Mouse (Mus musculus) CH12.LX (cell line): ENCODE measurements at regions not wholly inside any gene's neighbourhood (a gene's known extent, or its start where the extent isn't known, plus 50 kb on each side); places are given as distances from the start of the nearest gene placed in this dataset.

Experiments
- DNase-seq: peaks from one replicate; pipeline ENCODE4 v3.0.0-alpha.2; 2013; ENCODE audit errors: extremely low read depth
- H3K27ac ChIP-seq: 2 replicates; pipeline ENCODE4 v1.5.1; 2012; ENCODE audit warnings: low read depth, mild to moderate bottlenecking, control low read depth, moderate library complexity; ENCODE audit not compliant: insufficient read depth
- H3K27me3 ChIP-seq: replicated peaks from 2 replicates; pipeline ENCODE3; 2012; ENCODE audit warnings: inconsistent platforms
- H3K36me3 ChIP-seq, 2 experiments: replicated peaks in 1 of 2; 2 replicates each; pipeline versions ENCODE3 to v1.6.1; 2012; ENCODE audit warnings: inconsistent platforms in 1 of 2, low read length in 1 of 2, mild to moderate bottlenecking in 1 of 2, mixed read lengths in 1 of 2, moderate library complexity in 1 of 2; ENCODE audit not compliant: control insufficient read depth in 1 of 2, insufficient read depth in 1 of 2
- H3K4me1 ChIP-seq, 2 experiments: 2 replicates each; pipeline ENCODE4 v1.6.1; 2012; ENCODE audit warnings: inconsistent platforms in 1 of 2, moderate library complexity in 1 of 2; ENCODE audit not compliant: insufficient read depth in 2 of 2, control insufficient read depth in 1 of 2
- H3K4me2 ChIP-seq: 2 replicates; pipeline ENCODE4 v1.6.1; 2012; ENCODE audit warnings: low read depth, mild to moderate bottlenecking, control low read depth; ENCODE audit not compliant: poor library complexity, insufficient read depth, severe bottlenecking
- H3K4me3 ChIP-seq, 3 experiments: fragments of 150-350 bp in 1 of 3; sonication (generic) in 1 of 3; replicated peaks in 1 of 3; 2 replicates each; pipeline versions ENCODE3 to v1.5.1; 2011 to 2012; ENCODE audit warnings: low read depth in 2 of 3, low read length in 2 of 3, mild to moderate bottlenecking in 2 of 3, moderate library complexity in 2 of 3, control low read depth in 1 of 3, improper control_type of control experiment in 1 of 3, inconsistent platforms in 1 of 3, mixed read lengths in 1 of 3; ENCODE audit not compliant: poor library complexity in 1 of 3
- H3K79me2 ChIP-seq: replicated peaks from 2 replicates; pipeline ENCODE4 v1.6.1; 2012; ENCODE audit warnings: mild to moderate bottlenecking, moderate library complexity; ENCODE audit not compliant: control insufficient read depth, poor library complexity, insufficient read depth, severe bottlenecking; ENCODE audit errors: extremely low read depth
- H3K9ac ChIP-seq: 2 replicates; pipeline ENCODE4 v1.6.1; 2012; ENCODE audit warnings: low read depth, mild to moderate bottlenecking, control low read depth, moderate library complexity; ENCODE audit not compliant: insufficient read depth
- H3K9me3 ChIP-seq: replicated peaks from 2 replicates; pipeline ENCODE3; 2012; ENCODE audit warnings: low read length, inconsistent platforms, mixed read lengths
- BHLHE40 ChIP-seq: IDR thresholded peaks from 2 replicates; pipeline ENCODE4 v1.6.1; 2011; ENCODE audit warnings: mild to moderate bottlenecking, low read depth, low read length, improper control_type of control experiment
- CTCF ChIP-seq, 2 experiments: IDR thresholded peaks in 1 of 2; conservative IDR thresholded peaks in 1 of 2; 2 replicates each; pipeline ENCODE4 v1.5.1; 2011 to 2012; ENCODE audit warnings: low read depth in 2 of 2, low read length in 2 of 2, improper control_type of control experiment in 1 of 2, inconsistent platforms in 1 of 2, mild to moderate bottlenecking in 1 of 2, moderate library complexity in 1 of 2
- EP300 ChIP-seq: IDR thresholded peaks from 2 replicates; pipeline ENCODE4 v1.6.1; 2011; ENCODE audit warnings: low read length, improper control_type of control experiment
- ETS1 ChIP-seq: conservative IDR thresholded peaks from 2 replicates; pipeline ENCODE4 v1.6.1; 2012; ENCODE audit warnings: low read depth, mild to moderate bottlenecking, inconsistent platforms, low read length, improper control_type of control experiment, moderate library complexity
- GABPA ChIP-seq: IDR thresholded peaks from 2 replicates; pipeline ENCODE4 v1.6.1; 2012; ENCODE audit warnings: low read depth, low read length, improper control_type of control experiment, inconsistent platforms; ENCODE audit not compliant: insufficient replicate concordance
- HCFC1 ChIP-seq: IDR thresholded peaks from 2 replicates; pipeline ENCODE4 v1.6.1; 2012; ENCODE audit warnings: low read depth, mild to moderate bottlenecking, inconsistent platforms, low read length, improper control_type of control experiment
- IRF4 ChIP-seq: IDR thresholded peaks from 2 replicates; pipeline ENCODE4 v1.6.1; 2014; ENCODE audit warnings: low read depth, mild to moderate bottlenecking, inconsistent platforms, low read length, improper control_type of control experiment
- JUND ChIP-seq: conservative IDR thresholded peaks from 2 replicates; pipeline ENCODE4 v1.6.1; 2011; ENCODE audit warnings: low read depth, low read length, improper control_type of control experiment
- MAX ChIP-seq: IDR thresholded peaks from 2 replicates; pipeline ENCODE4 v1.6.1; 2011; ENCODE audit warnings: low read length, improper control_type of control experiment
- MEF2A ChIP-seq: IDR thresholded peaks from 2 replicates; pipeline ENCODE4 v1.6.1; 2014; ENCODE audit warnings: low read depth, mild to moderate bottlenecking, inconsistent platforms, low read length, improper control_type of control experiment, borderline replicate concordance
- MYC ChIP-seq: IDR thresholded peaks from 2 replicates; pipeline ENCODE4 v1.6.1; 2011; ENCODE audit warnings: low read depth, mild to moderate bottlenecking, improper control_type of control experiment, low read length
- NELFE ChIP-seq: IDR thresholded peaks from 2 replicates; pipeline ENCODE4 v1.6.1; 2011; ENCODE audit warnings: low read depth, low read length, improper control_type of control experiment
- NRF1 ChIP-seq: IDR thresholded peaks from 2 replicates; pipeline ENCODE4 v1.6.1; 2014; ENCODE audit warnings: low read depth, mild to moderate bottlenecking, inconsistent platforms, low read length, improper control_type of control experiment, moderate library complexity
- POLR2A ChIP-seq: IDR thresholded peaks from 2 replicates; pipeline ENCODE4 v1.6.1; 2011; ENCODE audit warnings: low read depth, mild to moderate bottlenecking, improper control_type of control experiment, low read length
- SMC3 ChIP-seq: IDR thresholded peaks from 2 replicates; pipeline ENCODE4 v1.6.1; 2011; ENCODE audit warnings: low read depth, low read length, improper control_type of control experiment
- TCF12 ChIP-seq: IDR thresholded peaks from 2 replicates; pipeline ENCODE4 v1.6.1; 2014; ENCODE audit warnings: low read depth, mild to moderate bottlenecking, inconsistent platforms, low read length, improper control_type of control experiment
- UBTF ChIP-seq: IDR thresholded peaks from 2 replicates; pipeline ENCODE4 v1.6.1; 2012; ENCODE audit warnings: low read depth, mild to moderate bottlenecking, inconsistent platforms, low read length, improper control_type of control experiment, moderate library complexity
- USF2 ChIP-seq: conservative IDR thresholded peaks from 2 replicates; pipeline ENCODE4 v1.6.1; 2011; ENCODE audit warnings: low read depth, low read length, improper control_type of control experiment
- ZKSCAN1 ChIP-seq: IDR thresholded peaks from 2 replicates; pipeline ENCODE4 v1.6.1; 2012; ENCODE audit warnings: low read depth, inconsistent platforms, low read length, improper control_type of control experiment, borderline replicate concordance
- ZMIZ1 ChIP-seq: IDR thresholded peaks from 2 replicates; pipeline ENCODE4 v1.6.1; 2012; ENCODE audit warnings: low read depth, mild to moderate bottlenecking, inconsistent platforms, low read length, improper control_type of control experiment
- ZNF384 ChIP-seq: IDR thresholded peaks from 2 replicates; pipeline ENCODE4 v1.6.1; 2012; ENCODE audit warnings: low read depth, low read length, improper control_type of control experiment, inconsistent platforms
- dilution Hi-C: fragments of 300-500 bp; cut with MboI; formaldehyde crosslinking; loops from 2 replicates; pipeline ENCODE4 v1.14.3; 2020; ENCODE audit warnings: low sequenced_read_pairs; ENCODE audit not compliant: extremely low pct_unique_long_range_greater_than_20kb, extremely low pct_ligation_motif_present
- in situ Hi-C: fragments of 300-500 bp; cut with MboI; formaldehyde crosslinking; loops from 3 replicates; pipeline ENCODE4 v1.14.3; 2019; ENCODE audit warnings: low sequenced_read_pairs, low pct_ligation_motif_present, low pct_unique_long_range_greater_than_20kb, mixed read lengths

GRCm38 (mm10) chr4:150774289-150774914, 79.3 kb upstream of the Errfi1 start:
- H3K27me3 ChIP-seq: no peaks in the 10 kb centered on the region
- no peak overlapping the region for H3K9ac ChIP-seq
- H3K27ac ChIP-seq: no peak overlapping the region
- dilution Hi-C loops (no loop called here), in situ Hi-C loops (no loop called here)
- H3K4me1 ChIP-seq: peaks cover 0 to 7% of the 10 kb centered on the region in 2 experiments; a peak in 2 of 4 replicates
- TF ChIP-seq ZKSCAN1 (no peak), IRF4 (no peak), NRF1 (no peak), NELFE (no peak), CTCF (conservative IDR thresholded peaks at IDR 0.05 in 1 of 2, IDR thresholded peaks at IDR 0.05 in 1 of 2; ENCODE audit: low read depth in 2 of 2, low read length in 2 of 2) (peak in 1 of 2 experiments; percentile 16; a peak in 2 of 4 replicates), ETS1 (no peak)
- H3K4me2 ChIP-seq: no peak overlapping the region
- no peaks in the 10 kb centered on the region for H3K79me2 ChIP-seq
- no peak overlapping the region for H3K4me3 ChIP-seq
- no peaks in the 10 kb centered on the region for H3K36me3 ChIP-seq
- peaks cover 5% of the 10 kb centered on the region for H3K9me3 ChIP-seq
- DNase-seq: no peak

DNA sequence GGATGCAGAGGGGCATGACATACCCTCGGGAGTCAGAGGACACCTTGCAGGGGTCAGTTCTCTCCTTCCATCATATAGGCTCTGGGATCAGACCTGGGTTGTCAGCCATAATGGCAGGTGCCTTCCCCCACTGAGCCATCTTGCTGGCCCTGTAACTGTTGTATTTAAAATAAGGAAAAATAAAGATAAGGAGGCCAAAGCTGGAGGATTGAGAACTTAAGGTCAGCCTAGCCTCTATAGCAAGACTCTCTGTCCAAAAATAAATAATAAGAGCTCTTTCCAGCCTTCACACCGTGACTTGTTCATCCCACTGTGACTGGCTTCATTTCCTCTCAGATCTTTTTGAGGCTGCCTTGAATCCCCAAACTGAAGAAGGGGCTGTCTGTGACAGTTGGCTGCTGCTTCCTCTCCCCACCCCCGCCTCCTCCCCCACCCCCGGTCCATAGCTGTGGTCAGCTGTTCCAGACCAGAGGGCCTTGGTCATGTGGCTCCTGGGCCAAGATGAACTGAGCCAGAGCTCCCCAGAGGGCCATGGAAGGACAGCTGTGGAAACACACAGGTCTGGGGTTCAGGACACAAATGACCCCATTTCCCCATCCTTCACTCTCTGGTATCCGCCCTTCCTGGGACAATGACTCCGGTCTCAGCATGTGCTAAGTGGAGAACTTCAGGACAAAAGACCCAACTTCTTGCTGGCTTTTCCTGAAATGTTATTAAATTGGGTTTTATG, 81.6 kb upstream of the Errfi1 start:
- Histone ChIP-seq H3K27me3 (no peaks in the 10 kb centered on the region), H3K4me2 (no peak overlapping the region), H3K9me3 (peaks cover 5% of the 10 kb centered on the region), H3K79me2 (no peaks in the 10 kb centered on the region), H3K36me3 (no peaks in the 10 kb centered on the region), H3K27ac (no peak overlapping the region), H3K4me3 (no peak overlapping the region), H3K9ac (no peak overlapping the region), H3K4me1 (no peaks in the 10 kb centered on the region)
- dilution Hi-C loops (no loop called here), in situ Hi-C loops (no loop called here)
- DNase-seq: no peak
- TF ChIP-seq MAX (no peak), JUND (no peak), ZMIZ1 (no peak), IRF4 (no peak), SMC3 (no peak), ETS1 (no peak), UBTF (no peak), ZNF384 (no peak), USF2 (no peak), TCF12 (no peak), EP300 (no peak), POLR2A (no peak), HCFC1 (no peak), NRF1 (no peak), MYC (no peak), MEF2A (no peak), CTCF (conservative IDR thresholded peaks at IDR 0.05 in 1 of 2, IDR thresholded peaks at IDR 0.05 in 1 of 2; ENCODE audit: low read depth in 2 of 2, low read length in 2 of 2) (no peak), BHLHE40 (no peak), GABPA (no peak)
